Mouse (Mus musculus): ENCODE measurements around the gene Gpr27. TPM values are rescaled to one million over a fixed set of nuclear protein-coding genes. Genes with fewer than 3 reads are reported as not detected.

Gene Gpr27
- polyA plus RNA-seq, 1 experiment from 2014 or later = 1.8 TPM

DNA sequence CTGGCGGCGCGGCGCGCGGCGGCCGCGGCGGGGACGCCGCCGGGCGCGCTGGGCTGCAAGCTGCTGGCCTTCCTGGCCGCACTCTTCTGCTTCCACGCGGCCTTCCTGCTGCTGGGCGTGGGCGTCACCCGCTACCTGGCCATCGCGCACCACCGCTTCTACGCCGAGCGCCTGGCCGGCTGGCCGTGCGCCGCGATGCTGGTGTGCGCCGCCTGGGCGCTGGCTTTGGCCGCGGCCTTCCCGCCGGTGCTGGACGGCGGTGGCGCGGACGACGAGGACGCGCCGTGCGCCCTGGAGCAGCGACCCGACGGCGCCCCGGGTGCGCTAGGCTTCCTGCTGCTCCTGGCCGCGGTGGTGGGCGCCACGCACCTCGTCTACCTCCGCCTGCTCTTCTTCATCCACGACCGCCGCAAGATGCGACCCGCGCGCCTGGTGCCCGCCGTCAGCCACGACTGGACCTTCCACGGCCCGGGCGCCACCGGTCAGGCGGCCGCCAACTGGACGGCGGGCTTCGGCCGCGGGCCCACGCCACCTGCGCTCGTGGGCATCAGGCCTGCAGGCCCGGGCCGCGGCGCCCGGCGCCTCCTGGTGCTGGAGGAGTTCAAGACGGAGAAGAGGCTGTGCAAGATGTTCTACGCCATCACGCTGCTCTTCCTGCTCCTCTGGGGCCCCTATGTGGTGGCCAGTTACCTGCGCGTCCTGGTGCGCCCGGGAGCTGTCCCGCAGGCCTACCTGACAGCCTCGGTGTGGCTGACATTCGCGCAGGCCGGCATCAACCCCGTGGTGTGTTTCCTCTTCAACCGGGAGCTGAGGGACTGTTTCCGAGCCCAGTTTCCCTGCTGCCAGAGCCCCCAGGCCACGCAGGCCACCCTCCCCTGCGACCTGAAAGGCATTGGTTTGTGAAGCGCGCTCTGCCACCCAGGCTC is 700 bp downstream of the Gpr27 start:
- Histone ChIP-seq H3K4me1 (ENCODE audit: insufficient read depth, low read length) (peaks cover 12% of the 10 kb centered on the region), H3K9me3 (ENCODE audit: low read length) (no peaks in the 10 kb centered on the region), H3K27ac (ENCODE audit: low read length) (no peak overlapping the region), H3K36me3 (ENCODE audit: insufficient read depth, low read length) (no peaks in the 10 kb centered on the region), H3K4me3 (ENCODE audit: low read length) (peak overlapping the region; percentile 55), H3K4me2 (replicated peaks; ENCODE audit: low read depth, low read length) (peak overlapping the region; percentile 82), H3K27me3 (ENCODE audit: insufficient read depth, low read length) (peaks cover 64% of the 10 kb centered on the region), H3K9ac (replicated peaks; ENCODE audit: low read length) (peak overlapping the region; percentile 75)
- ATAC-seq (ENCODE audit: low FRiP score, low TSS enrichment) = peak; percentile 66
- WGBS = 2% methylated on average over 110 of the region's 110 CpGs

DNA sequence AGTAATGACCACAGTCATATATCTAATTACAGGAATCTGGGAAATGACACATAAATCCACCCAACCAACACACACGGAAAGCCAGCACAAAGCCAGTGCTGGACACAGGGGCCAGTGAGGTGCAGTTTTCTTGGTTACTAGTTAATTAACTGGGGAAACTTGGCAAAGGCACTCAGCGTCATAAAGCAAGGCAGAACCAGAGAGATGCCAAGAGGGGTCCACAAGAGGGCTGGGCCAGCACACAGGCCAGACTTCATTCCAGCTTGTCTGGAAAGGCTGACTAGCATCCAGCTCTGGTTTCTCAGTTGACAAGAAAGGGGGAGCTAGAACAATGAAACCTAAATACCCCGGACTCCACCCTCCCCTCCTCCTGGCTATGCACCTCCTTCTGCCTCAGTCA is 8.0 kb downstream of the Gpr27 start:
- Histone ChIP-seq H3K36me3 (ENCODE audit: insufficient read depth, low read length) (no peaks in the 10 kb centered on the region), H3K27ac (ENCODE audit: low read length) (peak overlapping the region; percentile 6; the same call in 1 of the 2 replicates), H3K4me2 (replicated peaks; ENCODE audit: low read depth, low read length) (no peak overlapping the region), H3K27me3 (ENCODE audit: insufficient read depth, low read length) (peaks cover 9% of the 10 kb centered on the region; the same call in 1 of the 2 replicates), H3K9me3 (ENCODE audit: low read length) (no peaks in the 10 kb centered on the region), H3K9ac (replicated peaks; ENCODE audit: low read length) (no peak overlapping the region), H3K4me1 (ENCODE audit: insufficient read depth, low read length) (peaks cover 14% of the 10 kb centered on the region), H3K4me3 (ENCODE audit: low read length) (no peak overlapping the region)
- WGBS = 20% methylated on average over 3 of the region's 3 CpGs
- peak; percentile 69 for ATAC-seq (ENCODE audit: low FRiP score, low TSS enrichment)

DNA sequence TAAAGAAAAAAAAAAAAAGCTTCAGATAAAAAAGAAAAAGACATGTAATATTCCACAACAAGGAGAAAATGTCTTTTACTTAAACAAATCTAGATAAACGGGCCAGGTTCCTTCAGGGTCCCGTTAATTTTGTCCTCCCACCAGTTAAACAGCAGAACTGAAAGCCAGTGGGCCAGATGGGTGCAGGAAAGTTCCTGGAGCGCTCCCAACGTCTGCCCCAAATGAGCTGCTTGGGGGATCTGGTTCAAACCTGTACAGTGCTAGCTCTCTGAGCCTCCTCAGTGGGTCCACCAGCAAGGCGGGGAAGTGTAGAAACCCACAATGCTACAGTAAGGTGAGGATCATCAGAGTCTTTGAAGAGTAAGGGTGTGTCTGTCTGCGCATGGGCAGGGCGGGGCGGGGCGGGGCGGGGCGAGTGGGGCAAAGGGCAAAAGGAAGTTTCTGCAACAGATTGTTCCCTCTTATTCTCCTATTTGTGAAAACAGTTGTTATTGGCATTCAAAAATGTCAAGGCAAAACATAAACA is 19.2 kb downstream of the Gpr27 start:
- no peak overlapping the region for H3K9ac ChIP-seq (replicated peaks; ENCODE audit: low read length)
- no peak for ATAC-seq (ENCODE audit: low FRiP score, low TSS enrichment)
- WGBS = 63% methylated on average over 11 of the region's 11 CpGs
- H3K27ac ChIP-seq (ENCODE audit: low read length) = no peak overlapping the region
- H3K4me2 ChIP-seq (replicated peaks; ENCODE audit: low read depth, low read length) = no peak overlapping the region
- no peaks in the 10 kb centered on the region for H3K9me3 ChIP-seq (ENCODE audit: low read length)
- no peaks in the 10 kb centered on the region for H3K27me3 ChIP-seq (ENCODE audit: insufficient read depth, low read length)
- no peak overlapping the region for H3K4me3 ChIP-seq (ENCODE audit: low read length)
- H3K36me3 ChIP-seq (ENCODE audit: insufficient read depth, low read length) = no peaks in the 10 kb centered on the region
- H3K4me1 ChIP-seq (ENCODE audit: insufficient read depth, low read length) = no peaks in the 10 kb centered on the region

DNA sequence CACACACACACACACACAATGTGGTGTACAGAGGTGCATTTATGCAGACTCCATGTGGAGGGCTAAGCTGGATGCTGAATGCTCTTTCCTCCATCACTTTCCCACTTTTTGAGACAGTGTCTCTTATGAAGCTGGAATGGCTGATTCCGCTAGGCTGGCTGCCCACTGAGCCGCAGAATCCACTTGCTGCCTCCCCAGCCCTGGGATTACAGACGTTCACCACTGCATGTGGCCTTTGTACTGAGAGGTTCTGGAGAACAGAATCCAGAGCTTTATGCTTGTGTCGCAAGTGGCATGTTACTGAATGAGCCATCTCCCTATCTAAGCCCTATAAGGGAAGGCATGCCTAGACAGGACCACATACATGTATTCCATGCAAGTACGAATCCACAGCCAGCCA is 20.8 kb downstream of the Gpr27 start:
- H3K4me3 ChIP-seq (ENCODE audit: low read length) = no peak overlapping the region
- H3K36me3 ChIP-seq (ENCODE audit: insufficient read depth, low read length) = no peaks in the 10 kb centered on the region
- no peaks in the 10 kb centered on the region for H3K9me3 ChIP-seq (ENCODE audit: low read length)
- H3K27ac ChIP-seq (ENCODE audit: low read length) = no peak overlapping the region
- no peak for ATAC-seq (ENCODE audit: low FRiP score, low TSS enrichment)
- no peak overlapping the region for H3K9ac ChIP-seq (replicated peaks; ENCODE audit: low read length)
- H3K27me3 ChIP-seq (ENCODE audit: insufficient read depth, low read length) = no peaks in the 10 kb centered on the region
- no peaks in the 10 kb centered on the region for H3K4me1 ChIP-seq (ENCODE audit: insufficient read depth, low read length)
- no peak overlapping the region for H3K4me2 ChIP-seq (replicated peaks; ENCODE audit: low read depth, low read length)
- 86% methylated on average over 5 of the region's 5 CpGs for WGBS

DNA sequence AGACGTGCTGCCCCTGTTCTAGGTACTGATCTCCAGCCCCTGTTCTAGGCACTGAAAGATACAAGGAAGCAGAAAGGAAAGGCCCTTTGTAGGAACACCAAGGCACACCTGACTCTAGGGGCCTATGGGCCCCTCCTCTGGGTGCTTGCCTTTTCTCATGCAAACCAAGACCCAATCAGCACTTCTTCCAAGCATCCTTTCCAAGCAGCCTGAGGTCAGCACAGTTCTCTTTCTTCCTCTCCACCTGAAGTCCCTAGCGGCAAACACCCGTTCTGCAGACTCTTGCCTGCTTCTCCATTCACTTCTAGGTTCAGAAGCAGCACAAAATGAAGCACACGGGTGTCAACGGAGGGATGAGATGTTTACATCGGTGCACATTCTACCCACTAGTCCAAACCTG is 22.7 kb downstream of the Gpr27 start:
- no peak overlapping the region for H3K27ac ChIP-seq (ENCODE audit: low read length)
- H3K27me3 ChIP-seq (ENCODE audit: insufficient read depth, low read length) = no peaks in the 10 kb centered on the region
- H3K36me3 ChIP-seq (ENCODE audit: insufficient read depth, low read length) = no peaks in the 10 kb centered on the region
- no peak overlapping the region for H3K4me3 ChIP-seq (ENCODE audit: low read length)
- WGBS = 61% methylated on average over 6 of the region's 6 CpGs
- no peak for ATAC-seq (ENCODE audit: low FRiP score, low TSS enrichment)
- no peak overlapping the region for H3K4me2 ChIP-seq (replicated peaks; ENCODE audit: low read depth, low read length)
- no peak overlapping the region for H3K9ac ChIP-seq (replicated peaks; ENCODE audit: low read length)
- no peaks in the 10 kb centered on the region for H3K4me1 ChIP-seq (ENCODE audit: insufficient read depth, low read length)
- H3K9me3 ChIP-seq (ENCODE audit: low read length) = no peaks in the 10 kb centered on the region

DNA sequence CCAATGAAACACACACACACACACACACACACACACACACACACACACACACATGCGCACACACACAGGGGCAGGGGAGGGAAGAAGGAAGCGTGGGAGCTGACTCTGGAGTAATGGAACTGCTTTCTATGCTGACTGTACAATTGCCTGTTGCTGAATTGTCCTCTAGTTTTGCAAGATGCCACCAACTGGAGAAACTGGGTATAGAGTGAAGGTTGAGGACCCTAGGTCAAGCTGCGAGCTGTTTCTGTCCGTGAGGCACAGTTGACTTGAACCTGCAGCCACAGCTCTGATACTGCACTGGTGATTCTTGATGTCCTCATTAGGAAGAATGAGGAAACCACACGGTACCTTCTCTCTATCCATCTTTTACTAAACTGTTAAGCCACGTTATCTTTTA is 23.4 kb downstream of the Gpr27 start:
- H3K27ac ChIP-seq (ENCODE audit: low read length) = no peak overlapping the region
- H3K4me3 ChIP-seq (ENCODE audit: low read length) = no peak overlapping the region
- H3K36me3 ChIP-seq (ENCODE audit: insufficient read depth, low read length) = no peaks in the 10 kb centered on the region
- no peaks in the 10 kb centered on the region for H3K9me3 ChIP-seq (ENCODE audit: low read length)
- ATAC-seq (ENCODE audit: low FRiP score, low TSS enrichment) = no peak
- no peak overlapping the region for H3K4me2 ChIP-seq (replicated peaks; ENCODE audit: low read depth, low read length)
- H3K9ac ChIP-seq (replicated peaks; ENCODE audit: low read length) = no peak overlapping the region
- no peaks in the 10 kb centered on the region for H3K27me3 ChIP-seq (ENCODE audit: insufficient read depth, low read length)
- H3K4me1 ChIP-seq (ENCODE audit: insufficient read depth, low read length) = no peaks in the 10 kb centered on the region
- 73% methylated on average over 6 of the region's 6 CpGs for WGBS

DNA sequence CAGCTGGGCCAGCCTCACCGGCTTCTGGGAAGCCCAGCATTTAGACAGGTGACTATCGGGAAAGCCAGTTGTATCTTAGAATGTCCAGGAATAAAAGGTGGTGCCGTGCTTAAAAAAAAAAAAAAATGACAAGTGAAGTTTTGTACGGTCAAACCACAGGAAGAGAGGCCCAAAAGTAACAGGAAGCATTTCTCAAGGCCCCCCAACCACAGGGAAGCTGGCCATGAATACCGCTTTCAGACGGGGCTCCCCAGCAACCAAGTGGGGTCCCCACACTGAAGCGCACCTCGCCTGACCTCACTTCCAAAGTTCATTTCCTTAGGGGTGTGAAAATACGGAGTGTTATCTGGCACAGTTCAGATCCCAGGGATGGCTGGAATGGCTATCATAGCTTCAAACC is 28.6 kb downstream of the Gpr27 start:
- Histone ChIP-seq H3K4me3 (ENCODE audit: low read length) (no peak overlapping the region), H3K4me1 (ENCODE audit: insufficient read depth, low read length) (peaks cover 6% of the 10 kb centered on the region), H3K27ac (ENCODE audit: low read length) (no peak overlapping the region), H3K4me2 (replicated peaks; ENCODE audit: low read depth, low read length) (no peak overlapping the region), H3K9me3 (ENCODE audit: low read length) (no peaks in the 10 kb centered on the region), H3K9ac (replicated peaks; ENCODE audit: low read length) (no peak overlapping the region), H3K27me3 (ENCODE audit: insufficient read depth, low read length) (peaks cover 22% of the 10 kb centered on the region), H3K36me3 (ENCODE audit: insufficient read depth, low read length) (no peaks in the 10 kb centered on the region)
- no peak for ATAC-seq (ENCODE audit: low FRiP score, low TSS enrichment)
- WGBS = 77% methylated on average over 9 of the region's 9 CpGs

DNA sequence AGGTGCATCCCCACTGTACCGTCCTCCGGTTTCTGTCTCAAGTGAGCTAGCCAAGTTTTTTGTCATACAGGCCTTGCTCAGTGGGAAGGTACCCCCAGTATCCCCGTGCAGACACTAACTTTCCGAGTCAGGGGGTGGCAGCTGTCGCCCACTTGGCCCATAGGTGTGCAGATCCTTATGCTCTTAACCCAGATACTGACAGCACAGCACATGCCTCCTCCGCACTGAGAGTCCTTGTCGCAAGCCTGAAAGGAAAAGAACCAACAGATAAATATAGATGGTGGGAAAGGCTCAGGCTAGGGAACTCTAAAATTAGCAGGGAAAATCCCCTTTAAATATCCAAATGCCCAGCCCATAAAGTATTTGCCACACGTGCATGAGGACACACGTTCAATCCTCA is 29.9 kb downstream of the Gpr27 start:
- no peaks in the 10 kb centered on the region for H3K9me3 ChIP-seq (ENCODE audit: low read length)
- peaks cover 15% of the 10 kb centered on the region for H3K4me1 ChIP-seq (ENCODE audit: insufficient read depth, low read length)
- no peak overlapping the region for H3K27ac ChIP-seq (ENCODE audit: low read length)
- no peak overlapping the region for H3K9ac ChIP-seq (replicated peaks; ENCODE audit: low read length)
- peaks cover 35% of the 10 kb centered on the region for H3K27me3 ChIP-seq (ENCODE audit: insufficient read depth, low read length)
- no peak for ATAC-seq (ENCODE audit: low FRiP score, low TSS enrichment)
- no peak overlapping the region for H3K4me2 ChIP-seq (replicated peaks; ENCODE audit: low read depth, low read length)
- H3K36me3 ChIP-seq (ENCODE audit: insufficient read depth, low read length) = no peaks in the 10 kb centered on the region
- 89% methylated on average over 9 of the region's 9 CpGs for WGBS
- no peak overlapping the region for H3K4me3 ChIP-seq (ENCODE audit: low read length)

DNA sequence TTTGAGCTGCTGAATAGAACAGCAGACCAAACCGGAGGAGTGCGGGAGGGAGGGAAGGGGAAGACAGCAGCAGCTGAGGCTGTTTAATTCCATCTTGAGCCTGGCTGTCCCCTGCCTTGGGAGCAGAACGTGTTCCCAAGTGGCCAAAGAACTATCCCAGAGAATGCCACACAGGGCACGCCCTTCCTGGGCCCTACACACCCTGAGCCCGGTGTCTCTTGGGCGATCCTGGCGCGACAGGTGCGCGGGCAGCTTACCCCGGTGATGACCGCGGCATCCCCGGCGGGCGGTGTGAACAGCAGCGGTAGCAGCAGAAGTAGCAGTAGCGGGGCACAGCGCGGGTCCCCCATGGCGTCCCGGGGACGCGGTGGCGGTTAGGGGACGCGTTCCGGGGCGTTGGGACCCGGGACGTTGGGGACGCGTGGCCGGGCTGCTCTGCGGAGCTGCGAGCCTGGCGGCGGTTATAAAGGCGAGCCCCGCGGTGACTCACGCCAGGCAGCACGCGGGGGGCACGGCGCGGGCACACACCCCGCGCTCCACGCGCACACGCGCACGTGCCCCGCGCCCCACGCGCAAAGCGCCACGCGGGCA is 33.6 kb downstream of the Gpr27 start, which contains the start of gene Prok2:
Gene Prok2 (minus strand): TSS at position 422 of the 591 bp plus-strand sequence.
- H3K4me3 ChIP-seq (ENCODE audit: low read length) = peak within 1 kb of the TSS; percentile 46
- ATAC-seq (ENCODE audit: low FRiP score, low TSS enrichment) = no peak
- H3K4me2 ChIP-seq (replicated peaks; ENCODE audit: low read depth, low read length) = peak within 1 kb of the TSS; percentile 95
- peaks cover 15% of the 10 kb centered on the region for H3K4me1 ChIP-seq (ENCODE audit: insufficient read depth, low read length)
- under 1% methylated on average over 61 of the region's 61 CpGs for WGBS
- H3K36me3 ChIP-seq (ENCODE audit: insufficient read depth, low read length) = no peaks in the 10 kb centered on the region
- peak within 1 kb of the TSS; percentile 47 for H3K9ac ChIP-seq (replicated peaks; ENCODE audit: low read length)
- no peaks in the 10 kb centered on the region for H3K9me3 ChIP-seq (ENCODE audit: low read length)
- no peak within 1 kb of the TSS for H3K27ac ChIP-seq (ENCODE audit: low read length)
- peaks cover 51% of the 10 kb centered on the region for H3K27me3 ChIP-seq (ENCODE audit: insufficient read depth, low read length)
